Mouse (Mus musculus) CH12F3 (cell line): ENCODE measurements around the gene Zbtb2.

ENCODE experiments used
- in situ Hi-C: fragments of 300-500 bp; cut with MboI; formaldehyde crosslinking; loops from 2 replicates; pipeline ENCODE4 v1.14.3; 2020; ENCODE audit warnings: low sequenced_read_pairs

Gene Zbtb2

GRCm38 (mm10) chr10:4386609-4387591, 1.0 kb downstream of the Zbtb2 start:
- in situ Hi-C loops = no loop called here

- in situ Hi-C loops = no loop called here
Measured at GRCm38 (mm10) chr10:4384244-4384643, 3.7 kb downstream of the Zbtb2 start.

DNA sequence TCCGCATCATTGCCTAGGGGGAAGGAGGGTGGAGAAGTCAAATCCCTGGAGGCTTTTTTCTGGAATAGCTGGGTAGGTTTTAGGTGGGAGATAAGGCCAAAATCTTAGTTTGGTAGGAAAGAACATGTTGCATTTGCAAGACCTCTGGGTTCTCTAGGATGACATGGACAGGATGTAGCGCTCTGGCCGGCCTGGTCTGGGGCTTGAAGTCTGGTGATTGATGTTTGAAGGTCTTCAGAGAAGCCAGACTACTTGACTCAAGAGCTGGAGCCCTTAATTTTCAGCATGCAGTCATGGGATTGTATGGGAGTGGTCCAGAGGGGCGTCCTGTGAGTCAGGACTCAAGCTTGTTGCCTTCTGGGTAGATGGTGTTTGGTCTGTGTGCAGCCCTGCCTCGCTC, 7.2 kb downstream of the Zbtb2 start:
- in situ Hi-C loops = no loop called here

GRCm38 (mm10) chr10:4376931-4377330, 11.0 kb downstream of the Zbtb2 start:
- in situ Hi-C loops = no loop called here

DNA sequence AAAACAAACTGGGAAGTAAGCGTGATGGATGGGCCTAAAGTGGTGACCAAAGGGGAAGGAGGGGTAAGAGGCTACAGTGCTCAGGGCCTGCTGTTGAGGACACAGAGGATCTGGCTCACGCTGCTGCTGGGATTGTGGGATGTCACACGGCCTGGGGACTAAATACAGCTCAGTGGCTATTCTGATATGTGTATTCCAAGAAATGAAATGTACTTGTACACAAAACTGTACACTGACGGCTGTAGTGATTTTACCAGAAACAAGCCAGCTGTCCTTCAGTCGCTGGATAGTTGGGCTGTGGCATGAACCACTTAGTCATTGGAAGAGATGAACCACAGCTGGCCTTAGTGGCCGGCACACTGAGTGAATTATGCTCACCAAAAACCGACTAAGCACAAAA, 11.4 kb downstream of the Zbtb2 start:
- in situ Hi-C loops = no loop called here

- in situ Hi-C loops = no loop called here
Measured at GRCm38 (mm10) chr10:4375267-4375666, 12.6 kb downstream of the Zbtb2 start.

DNA sequence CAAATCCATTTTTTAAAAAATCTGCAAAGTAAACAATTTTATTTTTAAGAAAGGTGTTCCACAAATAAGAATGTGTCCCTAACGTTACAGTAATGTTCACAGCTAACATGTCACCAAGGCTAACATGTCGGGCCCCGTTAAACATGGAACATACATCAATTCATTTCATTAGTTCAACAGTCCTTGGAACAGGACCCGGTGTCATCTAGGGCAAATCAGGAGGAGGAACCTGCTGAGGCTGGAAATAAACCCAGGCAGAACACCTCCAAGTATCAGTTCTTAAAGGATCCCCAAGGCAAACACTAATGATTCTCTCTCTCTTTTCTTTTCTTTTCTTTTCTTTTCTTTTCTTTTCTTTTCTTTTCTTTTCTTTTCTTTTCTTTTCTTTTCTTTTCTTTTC, 13.2 kb downstream of the Zbtb2 start:
- in situ Hi-C loops = no loop called here

DNA sequence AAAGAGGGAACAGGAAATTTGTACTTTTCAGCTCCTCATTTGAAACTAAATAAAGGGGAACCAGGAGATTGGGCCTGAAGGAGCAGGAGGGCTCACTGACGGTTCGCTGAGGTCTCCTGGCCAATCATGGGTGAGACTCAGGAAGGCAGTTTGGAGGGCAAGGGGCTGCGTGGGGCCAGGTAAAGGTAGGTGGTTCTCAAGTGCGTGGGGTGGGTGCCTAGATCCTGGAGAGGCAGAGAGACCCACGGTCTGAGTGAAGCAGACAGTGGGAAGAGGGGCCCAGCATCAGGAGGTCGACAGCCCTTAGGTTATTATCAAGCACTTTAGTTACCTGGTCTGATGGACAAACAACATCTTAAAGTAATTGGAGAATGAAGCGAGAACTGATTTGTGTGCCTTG, 13.7 kb downstream of the Zbtb2 start:
- in situ Hi-C loops = no loop called here

- in situ Hi-C loops = no loop called here
Measured at GRCm38 (mm10) chr10:4373558-4373957, 14.3 kb downstream of the Zbtb2 start.

DNA sequence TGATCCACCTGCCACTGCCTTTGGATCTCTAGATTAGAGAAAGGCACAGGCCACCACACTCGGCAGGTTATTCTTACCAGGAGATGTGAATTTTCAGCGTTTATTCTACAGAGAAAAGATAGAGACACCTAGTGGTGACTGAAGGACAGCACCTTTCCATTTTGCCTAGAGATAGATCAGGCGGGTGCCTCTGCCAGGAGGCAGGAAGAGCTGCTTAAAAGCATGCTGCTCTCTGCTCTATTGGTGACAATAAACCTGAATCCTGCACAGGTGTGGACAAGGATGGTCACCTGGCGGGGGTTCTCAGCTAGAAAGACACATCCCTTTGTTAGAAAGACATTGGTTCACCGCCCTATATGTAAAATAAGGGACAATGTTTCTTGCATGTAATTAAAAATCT, 15.9 kb downstream of the Zbtb2 start:
- in situ Hi-C loops = no loop called here

DNA sequence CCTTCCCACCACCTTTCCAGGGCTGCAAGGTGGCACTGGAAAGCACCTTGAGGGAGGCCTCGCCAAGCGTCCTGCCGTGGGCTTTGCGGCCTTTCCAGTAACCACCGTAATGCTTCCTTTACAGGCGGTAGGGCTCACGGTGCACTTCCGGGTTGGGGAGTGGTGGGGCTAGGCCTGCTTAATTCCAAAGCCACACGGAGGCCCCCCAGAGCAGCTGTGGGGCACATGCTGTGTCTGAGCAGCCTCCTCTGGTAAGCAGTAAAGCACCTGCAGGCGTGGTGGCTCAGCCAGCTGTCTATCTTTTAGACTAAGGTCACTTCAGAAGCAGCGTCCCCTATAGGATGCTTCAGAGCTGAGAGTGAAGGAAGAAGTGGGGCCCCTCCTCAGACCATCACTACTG, 17.8 kb downstream of the Zbtb2 start:
- in situ Hi-C loops = no loop called here

DNA sequence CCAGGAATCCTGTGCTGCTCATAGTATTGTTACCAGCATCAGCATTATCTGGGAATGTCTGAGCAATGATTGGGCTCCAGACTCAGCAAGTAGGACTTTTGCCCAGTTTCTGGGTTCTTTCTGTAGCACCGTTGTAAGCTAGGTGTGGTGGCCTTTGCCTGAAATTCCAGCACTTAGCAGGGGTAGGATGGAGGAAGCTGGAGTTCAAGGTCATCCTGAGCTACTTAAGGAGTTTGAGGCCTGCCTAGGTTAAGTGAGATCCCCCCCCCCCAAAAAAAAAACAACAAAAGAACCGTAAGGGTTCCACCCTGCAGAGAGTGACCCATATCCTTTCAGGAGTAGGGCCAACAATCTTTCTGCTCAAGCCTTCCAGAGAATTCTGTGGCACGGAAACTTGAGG, 23.3 kb downstream of the Zbtb2 start:
- in situ Hi-C loops = no loop called here

DNA sequence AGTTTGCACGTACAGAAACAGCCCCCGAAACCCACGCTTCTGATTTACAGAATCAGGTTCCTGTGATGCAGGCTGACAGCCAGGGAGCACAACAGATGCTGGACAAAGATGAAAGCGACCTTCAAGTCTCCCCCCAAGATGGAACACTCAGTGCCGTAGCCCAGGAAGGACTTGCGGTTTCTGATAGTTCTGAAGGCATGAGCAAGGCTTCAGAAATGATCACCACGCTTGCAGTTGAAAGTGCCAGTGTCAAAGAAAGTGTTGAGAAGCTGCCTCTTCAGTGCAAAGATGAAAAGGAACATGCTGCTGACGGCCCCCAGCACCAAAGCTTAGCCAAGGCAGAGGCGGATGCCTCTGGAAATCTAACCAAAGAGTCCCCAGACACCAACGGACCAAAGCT, 30.5 kb downstream of the Zbtb2 start:
- in situ Hi-C loops = no loop called here

GRCm38 (mm10) chr10:4356640-4357039, 31.3 kb downstream of the Zbtb2 start:
- in situ Hi-C loops = no loop called here

GRCm38 (mm10) chr10:4355882-4356451, 31.9 kb downstream of the Zbtb2 start:
- in situ Hi-C loops = no loop called here

DNA sequence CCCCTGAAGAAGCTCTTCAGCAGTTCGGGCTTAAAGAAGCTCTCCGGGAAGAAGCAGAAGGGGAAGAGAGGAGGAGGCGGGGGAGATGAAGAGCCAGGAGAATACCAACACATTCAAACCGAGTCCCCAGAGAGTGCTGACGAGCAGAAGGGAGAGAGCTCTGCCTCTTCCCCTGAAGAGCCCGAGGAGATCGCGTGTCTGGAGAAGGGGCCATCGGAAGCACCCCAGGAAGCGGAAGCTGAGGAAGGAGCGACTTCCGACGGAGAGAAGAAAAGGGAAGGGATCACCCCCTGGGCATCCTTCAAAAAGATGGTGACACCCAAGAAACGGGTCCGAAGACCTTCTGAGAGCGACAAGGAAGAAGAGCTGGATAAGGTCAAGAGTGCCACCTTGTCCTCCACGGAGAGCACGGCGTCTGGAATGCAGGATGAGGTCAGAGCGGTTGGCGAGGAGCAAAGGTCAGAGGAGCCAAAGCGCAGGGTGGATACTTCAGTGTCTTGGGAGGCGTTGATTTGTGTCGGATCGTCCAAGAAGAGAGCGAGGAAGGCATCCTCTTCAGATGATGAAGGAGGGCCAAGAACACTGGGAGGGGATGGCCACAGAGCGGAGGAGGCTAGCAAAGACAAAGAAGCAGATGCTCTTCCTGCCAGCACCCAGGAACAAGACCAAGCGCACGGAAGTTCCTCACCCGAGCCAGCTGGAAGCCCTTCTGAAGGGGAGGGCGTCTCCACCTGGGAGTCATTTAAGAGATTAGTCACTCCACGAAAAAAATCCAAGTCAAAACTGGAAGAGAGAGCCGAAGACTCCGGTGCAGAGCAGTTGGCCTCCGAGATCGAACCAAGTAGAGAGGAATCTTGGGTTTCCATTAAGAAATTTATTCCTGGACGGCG, 33.3 kb downstream of the Zbtb2 start:
- in situ Hi-C loops = no loop called here

DNA sequence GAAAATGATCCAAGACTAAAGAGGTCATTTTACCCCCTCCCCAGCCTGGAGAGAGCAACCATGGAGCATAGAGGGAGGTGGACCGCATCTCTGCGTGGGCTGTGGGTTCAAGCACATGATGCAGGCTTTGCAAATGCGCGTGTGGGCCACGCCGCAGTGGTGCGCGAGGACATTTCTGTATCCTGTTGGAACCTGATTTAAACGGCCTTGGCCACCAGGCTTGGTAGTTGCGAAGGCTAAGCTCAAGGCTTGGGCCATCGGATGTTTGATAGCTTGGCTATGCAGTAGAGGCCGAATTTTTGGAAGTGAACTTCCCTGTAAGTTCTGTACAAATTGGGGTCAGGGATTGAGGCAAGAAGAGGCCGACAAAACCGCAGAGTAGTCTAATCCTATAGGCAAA, 40.3 kb downstream of the Zbtb2 start:
- in situ Hi-C loops = no loop called here

DNA sequence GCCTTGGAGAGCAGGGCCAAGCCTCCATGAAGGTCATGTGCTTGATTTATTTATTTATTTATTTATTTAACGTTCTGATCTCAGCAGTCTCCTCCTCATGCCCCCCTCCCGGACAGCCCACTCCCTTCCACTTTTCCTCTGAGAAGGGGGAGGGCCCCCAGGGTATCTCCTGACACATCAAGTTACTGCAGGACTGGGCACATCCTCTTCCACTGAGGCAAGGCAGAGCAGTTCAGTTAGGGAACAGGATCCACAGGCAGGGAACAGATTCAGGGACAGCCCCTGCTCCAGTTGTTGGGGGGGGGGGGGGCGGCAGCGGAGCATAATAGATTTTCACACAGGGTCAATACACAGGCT, 40.8 kb downstream of the Zbtb2 start:
- in situ Hi-C loops = no loop called here

GRCm38 (mm10) chr10:4346489-4347135, 41.3 kb downstream of the Zbtb2 start:
- in situ Hi-C loops = no loop called here

DNA sequence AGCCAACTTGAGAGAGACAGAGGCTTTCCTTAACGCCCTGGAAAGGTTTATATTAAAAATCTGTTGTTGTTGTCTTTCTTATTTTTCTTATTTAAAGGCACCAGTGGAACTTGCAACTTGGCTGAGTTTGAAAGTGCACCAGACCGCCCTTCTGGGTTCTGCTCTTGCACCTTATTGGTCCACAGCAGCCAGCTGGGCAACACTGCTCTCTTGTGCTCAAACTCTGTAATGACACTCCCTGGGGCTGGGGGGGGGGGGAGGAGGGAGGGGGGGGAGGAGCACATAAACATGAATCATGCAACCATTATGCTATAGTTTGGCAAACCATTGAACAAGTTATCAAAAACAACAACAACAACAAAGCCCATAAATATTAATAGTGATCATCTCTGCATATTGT, 46.5 kb downstream of the Zbtb2 start:
- in situ Hi-C loops = no loop called here
